Mouse (Mus musculus) neural tube, embryonic 15.5 days (tissue): ENCODE measurements around the gene Ear14. TPM values are rescaled to one million over a fixed set of nuclear protein-coding genes. Genes with fewer than 3 reads are reported as not detected.
"Not testable (repeated sequence)": the region's sequence is repeated elsewhere in the genome, so short reads cannot be mapped to it uniquely, and the experiment has no call there.

Experiments used
- ATAC-seq: fragments of 200-750 bp; cut with Nextera tagmentation; 2 replicates; pipeline ENCODE4 v1.8.0; 2017; ENCODE audit warnings: mild to moderate bottlenecking, moderate TSS enrichment, moderate library complexity; ENCODE audit not compliant: low FRiP score
- H3K27ac ChIP-seq: fragments of 300-500 bp; sonication (generic); replicated peaks from 2 replicates; pipeline ENCODE4 v1.5.1; 2015; ENCODE audit warnings: mild to moderate bottlenecking, inconsistent platforms
- H3K27me3 ChIP-seq: fragments of 300-500 bp; sonication (generic); replicated peaks from 2 replicates; pipeline ENCODE4 v1.6.1; 2015; ENCODE audit warnings: inconsistent platforms
- H3K36me3 ChIP-seq: fragments of 300-500 bp; sonication (generic); 2 replicates; pipeline ENCODE4 v1.6.1; 2015; ENCODE audit warnings: inconsistent platforms
- H3K4me1 ChIP-seq: fragments of 300-500 bp; sonication (generic); 2 replicates; pipeline ENCODE4 v1.6.1; 2015; ENCODE audit warnings: inconsistent platforms
- H3K4me2 ChIP-seq: fragments of 300-500 bp; sonication (generic); 2 replicates; pipeline ENCODE4 v1.6.1; 2015; ENCODE audit warnings: inconsistent platforms, mild to moderate bottlenecking, moderate library complexity
- H3K4me3 ChIP-seq: fragments of 300-500 bp; sonication (generic); replicated peaks from 2 replicates; pipeline ENCODE4 v1.5.1; 2015; ENCODE audit warnings: mild to moderate bottlenecking, inconsistent platforms
- H3K9ac ChIP-seq: fragments of 300-500 bp; sonication (generic); replicated peaks from 2 replicates; pipeline ENCODE4 v1.6.1; 2015; ENCODE audit warnings: mild to moderate bottlenecking, inconsistent platforms
- H3K9me3 ChIP-seq: fragments of 300-500 bp; sonication (generic); replicated peaks from 2 replicates; pipeline ENCODE4 v1.6.1; 2016; ENCODE audit warnings: inconsistent platforms
- WGBS: fragments of 180-500 bp; shearing (Covaris S2); methylation state at CpG from one replicate; pipeline ENCODE4 v1.1.7; 2015; ENCODE audit warnings: mixed read lengths; 5-methylcytosine and 5-hydroxymethylcytosine counted together
- polyA plus RNA-seq: library from polyadenylated mRNA; unstranded; fragments of >200 nt; fragmentation: Nextera tagmentation; extraction: Ambion mirVana; gene quantifications from 2 replicates; pipeline ENCODE4 v1.2.1, GENCODE M21; 2015

Gene Ear14
- not detected in 2 replicates for polyA plus RNA-seq

GRCm38 (mm10) chr14:51203115-51203514, at the start of gene Ear14:
Gene Ear14, plus strand, starts transcription at chr14:51203391.
- H3K27ac ChIP-seq = no peak within 1 kb of the TSS
- ATAC-seq = no peak
- WGBS = 91% methylated on average over 2 of the region's 2 CpGs
- H3K4me2 ChIP-seq = no peak within 1 kb of the TSS
- H3K4me3 ChIP-seq = no peak within 1 kb of the TSS
- no peaks in the 10 kb centered on the region for H3K27me3 ChIP-seq
- H3K36me3 ChIP-seq = no peaks in the 10 kb centered on the region
- no peaks in the 10 kb centered on the region for H3K9me3 ChIP-seq
- H3K4me1 ChIP-seq = no peaks in the 10 kb centered on the region
- no peak within 1 kb of the TSS for H3K9ac ChIP-seq

GRCm38 (mm10) chr14:51156056-51156735, 47.0 kb upstream of the Ear14 start:
- 91% methylated on average over 5 of the region's 5 CpGs for WGBS
- H3K9me3 ChIP-seq = no peaks in the 10 kb centered on the region
- no peak overlapping the region for H3K4me3 ChIP-seq
- no peak overlapping the region for H3K4me2 ChIP-seq
- ATAC-seq = no peak
- no peaks in the 10 kb centered on the region for H3K27me3 ChIP-seq
- H3K27ac ChIP-seq = no peak overlapping the region
- H3K4me1 ChIP-seq = no peaks in the 10 kb centered on the region
- H3K36me3 ChIP-seq = no peaks in the 10 kb centered on the region
- no peak overlapping the region for H3K9ac ChIP-seq

- Histone ChIP-seq H3K4me3 (no peak overlapping the region), H3K27me3 (no peaks in the 10 kb centered on the region), H3K36me3 (no peaks in the 10 kb centered on the region), H3K4me1 (no peaks in the 10 kb centered on the region), H3K9ac (no peak overlapping the region), H3K9me3 (no peaks in the 10 kb centered on the region), H3K4me2 (no peak overlapping the region), H3K27ac (no peak overlapping the region)
- WGBS = 28% methylated on average over 4 of the region's 4 CpGs
- ATAC-seq = no peak
These were observed 46.5 kb upstream of the Ear14 start for GRCm38 (mm10) chr14:51156736-51157068.

- no peaks in the 10 kb centered on the region for H3K36me3 ChIP-seq
- no peak overlapping the region for H3K9ac ChIP-seq
- H3K4me3 ChIP-seq = no peak overlapping the region
- no peak for ATAC-seq
- H3K4me1 ChIP-seq = no peaks in the 10 kb centered on the region
- WGBS = 92% methylated on average over 1 of the region's 1 CpGs
- H3K4me2 ChIP-seq = no peak overlapping the region
- no peaks in the 10 kb centered on the region for H3K27me3 ChIP-seq
- H3K27ac ChIP-seq = no peak overlapping the region
- H3K9me3 ChIP-seq = no peaks in the 10 kb centered on the region
These were observed 46.1 kb upstream of the Ear14 start for GRCm38 (mm10) chr14:51157072-51157471.

- H3K9me3 ChIP-seq, H3K36me3 ChIP-seq, H3K9ac ChIP-seq, H3K27me3 ChIP-seq, H3K4me3 ChIP-seq, H3K4me1 ChIP-seq, H3K27ac ChIP-seq, H3K4me2 ChIP-seq, ATAC-seq: not testable (repeated sequence)
- whole genome bisulfite sequencing = 97% methylated on average over 3 of the region's 3 CpGs
These were observed 41.2 kb upstream of the Ear14 start, which contains the start of gene Rnase2b for GRCm38 (mm10) chr14:51161976-51162375. Gene Rnase2b, plus strand, starts transcription at chr14:51162260.

GRCm38 (mm10) chr14:51163323-51163722, 39.9 kb upstream of the Ear14 start:
- H3K36me3 ChIP-seq, ATAC-seq, H3K9ac ChIP-seq, H3K4me1 ChIP-seq, H3K27ac ChIP-seq, H3K27me3 ChIP-seq, H3K9me3 ChIP-seq, H3K4me3 ChIP-seq, H3K4me2 ChIP-seq: not testable (repeated sequence)
- 83% methylated on average over 6 of the region's 6 CpGs for WGBS

- no peak overlapping the region for H3K27ac ChIP-seq
- no peak overlapping the region for H3K4me2 ChIP-seq
- H3K9me3 ChIP-seq = no peaks in the 10 kb centered on the region
- H3K27me3 ChIP-seq = no peaks in the 10 kb centered on the region
- no peaks in the 10 kb centered on the region for H3K36me3 ChIP-seq
- no peaks in the 10 kb centered on the region for H3K4me1 ChIP-seq
- no peak for ATAC-seq
- no peak overlapping the region for H3K9ac ChIP-seq
- no peak overlapping the region for H3K4me3 ChIP-seq
- WGBS = 90% methylated on average over 1 of the region's 1 CpGs
These were observed 37.8 kb upstream of the Ear14 start for GRCm38 (mm10) chr14:51165435-51165834.

GRCm38 (mm10) chr14:51166068-51166467, 37.1 kb upstream of the Ear14 start:
- ATAC-seq = no peak
- no peaks in the 10 kb centered on the region for H3K9me3 ChIP-seq
- H3K4me2 ChIP-seq = no peak overlapping the region
- no peak overlapping the region for H3K27ac ChIP-seq
- H3K9ac ChIP-seq = no peak overlapping the region
- no peaks in the 10 kb centered on the region for H3K36me3 ChIP-seq
- H3K4me3 ChIP-seq = no peak overlapping the region
- no peaks in the 10 kb centered on the region for H3K27me3 ChIP-seq
- H3K4me1 ChIP-seq = no peaks in the 10 kb centered on the region

GRCm38 (mm10) chr14:51172095-51172865, 30.9 kb upstream of the Ear14 start:
- 0 out of 2 replicates have a peak, but pooled peaks have one; percentile 47 for ATAC-seq
- not testable (repeated sequence) for H3K4me1 ChIP-seq, H3K9ac ChIP-seq, H3K4me3 ChIP-seq, H3K36me3 ChIP-seq, H3K4me2 ChIP-seq, H3K27me3 ChIP-seq, H3K27ac ChIP-seq, H3K9me3 ChIP-seq
- WGBS = 42% methylated on average over 9 of the region's 9 CpGs

GRCm38 (mm10) chr14:51172947-51173346, 30.2 kb upstream of the Ear14 start:
- ATAC-seq = peak; percentile 50; the same call in 1 of the 2 replicates
- not testable (repeated sequence) for H3K4me2 ChIP-seq, H3K4me3 ChIP-seq, H3K4me1 ChIP-seq, H3K27me3 ChIP-seq, H3K27ac ChIP-seq, H3K36me3 ChIP-seq, H3K9ac ChIP-seq, H3K9me3 ChIP-seq
- 44% methylated on average over 4 of the region's 4 CpGs for WGBS

- Histone ChIP-seq H3K36me3 (no peaks in the 10 kb centered on the region), H3K9me3 (no peaks in the 10 kb centered on the region), H3K27ac (no peak overlapping the region), H3K4me2 (no peak overlapping the region), H3K9ac (no peak overlapping the region), H3K4me3 (no peak overlapping the region), H3K27me3 (no peaks in the 10 kb centered on the region), H3K4me1 (no peaks in the 10 kb centered on the region)
- 81% methylated on average over 4 of the region's 4 CpGs for WGBS
- ATAC-seq = no peak
These were observed 29.3 kb upstream of the Ear14 start for GRCm38 (mm10) chr14:51173843-51174242.

- not testable (repeated sequence) for H3K36me3 ChIP-seq, H3K27me3 ChIP-seq, H3K4me1 ChIP-seq, H3K9ac ChIP-seq, ATAC-seq, H3K4me3 ChIP-seq, H3K9me3 ChIP-seq, H3K27ac ChIP-seq, H3K4me2 ChIP-seq
- WGBS = 89% methylated on average over 2 of the region's 2 CpGs
These were observed 22.1 kb upstream of the Ear14 start for GRCm38 (mm10) chr14:51181051-51181450.
